Mouse (Mus musculus) ES-Bruce4 (cell line): ENCODE data around the gene Pik3ip1. TPM values are rescaled to one million over a fixed set of nuclear protein-coding genes. Genes with fewer than 3 reads are reported as not detected.

Experiments
- H3K27ac ChIP-seq: 2 replicates; pipeline ENCODE4 v1.5.1; 2012; ENCODE audit warnings: low read length, inconsistent platforms; ENCODE audit not compliant: insufficient read depth
- H3K27me3 ChIP-seq: 2 replicates; pipeline ENCODE4 v1.6.1; 2012; ENCODE audit warnings: mild to moderate bottlenecking, low read length, inconsistent platforms; ENCODE audit not compliant: control insufficient read depth, poor library complexity, insufficient read depth, severe bottlenecking
- H3K36me3 ChIP-seq: 2 replicates; pipeline ENCODE4 v1.6.1; 2012; ENCODE audit warnings: inconsistent platforms, mild to moderate bottlenecking, low read length, moderate library complexity; ENCODE audit not compliant: control insufficient read depth, poor library complexity, insufficient read depth, severe bottlenecking
- H3K4me1 ChIP-seq: one replicate; pipeline ENCODE4 v1.8.1; 2011; ENCODE audit warnings: low read length; ENCODE audit not compliant: control insufficient read depth, insufficient read depth
- H3K4me3 ChIP-seq: 2 replicates; pipeline ENCODE4 v1.5.1; 2011; ENCODE audit warnings: low read depth, mild to moderate bottlenecking, low read length
- H3K9ac ChIP-seq: 2 replicates; pipeline ENCODE4 v1.6.1; 2012; ENCODE audit warnings: low read depth, mild to moderate bottlenecking, inconsistent platforms; ENCODE audit not compliant: poor library complexity, severe bottlenecking
- H3K9me3 ChIP-seq: replicated peaks from 2 replicates; pipeline ENCODE4 v1.6.1; 2012; ENCODE audit warnings: mild to moderate bottlenecking, low read length, inconsistent platforms; ENCODE audit not compliant: control insufficient read depth, poor library complexity, insufficient read depth, severe bottlenecking
- CTCF ChIP-seq: IDR thresholded peaks from one replicate; pipeline ENCODE4 v1.8.1; 2011; ENCODE audit warnings: low read depth, low read length
- EP300 ChIP-seq: IDR thresholded peaks from 2 replicates; pipeline ENCODE4 v1.6.1; 2011; ENCODE audit warnings: low read depth, low read length; ENCODE audit not compliant: insufficient read depth
- POLR2A ChIP-seq: IDR thresholded peaks from one replicate; pipeline ENCODE4 v1.8.1; 2011; ENCODE audit warnings: low read length; ENCODE audit not compliant: insufficient read depth
- polyA plus RNA-seq: library from polyadenylated mRNA; stranded (reverse); fragments of >200 nt; gene quantifications from 2 replicates; pipeline ENCODE4 v1.2.4, GENCODE M21; 2011; ENCODE audit warnings: low read depth; ENCODE audit not compliant: missing spikeins, insufficient read depth, insufficient read length

The Pik3ip1 gene
- polyA plus RNA-seq, 1 experiment, result 17.0 TPM

GRCm38 (mm10) chr11:3370928-3371598 is 40.9 kb downstream of the Pik3ip1 start:
- Histone ChIP-seq H3K9me3 (no peaks in the 10 kb centered on the region), H3K9ac (peak overlapping the region; percentile 58), H3K4me3 (peak overlapping the region; percentile 57), H3K27ac (peak overlapping the region; percentile 84), H3K27me3 (no peaks in the 10 kb centered on the region), H3K4me1 (peaks cover 9% of the 10 kb centered on the region), H3K36me3 (no peaks in the 10 kb centered on the region)
- TF ChIP-seq EP300 (peak; percentile 27; the same call in 1 of the 2 replicates), POLR2A (peak; percentile 9), CTCF (no peak)

GRCm38 (mm10) chr11:3371599-3372295 is 41.5 kb downstream of the Pik3ip1 start:
- Histone ChIP-seq H3K4me1 (peaks cover 4% of the 10 kb centered on the region), H3K4me3 (peak overlapping the region; percentile 52), H3K9ac (peak overlapping the region; percentile 4; the same call in 1 of the 2 replicates), H3K36me3 (no peaks in the 10 kb centered on the region), H3K27me3 (no peaks in the 10 kb centered on the region), H3K27ac (peak overlapping the region; percentile 16), H3K9me3 (no peaks in the 10 kb centered on the region)
- no peak for TF ChIP-seq EP300
- no peak for TF ChIP-seq CTCF
- TF ChIP-seq POLR2A, result no peak

DNA sequence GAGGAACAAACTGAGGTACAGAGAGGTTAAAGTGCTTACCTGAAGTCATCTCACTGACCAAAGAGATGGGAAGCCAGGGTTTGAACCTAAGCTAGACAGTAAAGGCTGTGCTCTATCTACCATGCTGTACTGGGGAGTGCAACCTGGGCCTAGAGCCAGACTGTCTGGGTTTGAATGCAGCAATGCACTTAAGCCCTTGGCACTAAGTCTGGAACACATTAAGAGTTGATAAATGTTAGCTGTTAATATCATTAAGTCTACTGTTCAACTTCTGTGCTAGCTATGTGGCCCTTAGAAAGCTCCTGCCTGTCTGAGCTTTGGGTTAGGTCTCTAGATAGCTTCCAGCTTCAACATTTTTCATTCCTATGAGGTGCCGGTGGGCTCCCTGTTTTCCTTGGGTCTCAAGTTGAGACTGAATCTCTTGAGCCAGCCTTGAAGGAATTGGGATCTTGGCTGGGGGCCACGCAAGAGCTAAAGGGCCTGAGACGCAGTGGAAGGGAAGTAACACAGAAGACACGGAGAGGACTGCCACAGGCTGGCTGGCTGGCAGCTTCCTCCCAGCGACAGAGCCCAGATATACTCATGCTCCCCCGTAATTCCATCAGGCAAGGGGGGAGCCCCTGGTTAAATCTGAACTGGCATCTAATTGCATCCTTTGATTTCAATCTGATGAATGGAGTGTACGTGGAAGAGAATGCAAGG is 43.5 kb downstream of the Pik3ip1 start:
- H3K9ac ChIP-seq, result 0 out of 2 replicates have a peak overlapping the region, but pooled peaks have one; percentile 9
- no peaks in the 10 kb centered on the region for H3K27me3 ChIP-seq
- H3K4me3 ChIP-seq, result no peak overlapping the region
- H3K27ac ChIP-seq, result no peak overlapping the region; the same call in 1 of the 2 replicates
- TF ChIP-seq CTCF (no peak), EP300 (no peak), POLR2A (no peak)
- peaks cover 4% of the 10 kb centered on the region for H3K4me1 ChIP-seq
- H3K36me3 ChIP-seq, result no peaks in the 10 kb centered on the region
- no peaks in the 10 kb centered on the region for H3K9me3 ChIP-seq

DNA sequence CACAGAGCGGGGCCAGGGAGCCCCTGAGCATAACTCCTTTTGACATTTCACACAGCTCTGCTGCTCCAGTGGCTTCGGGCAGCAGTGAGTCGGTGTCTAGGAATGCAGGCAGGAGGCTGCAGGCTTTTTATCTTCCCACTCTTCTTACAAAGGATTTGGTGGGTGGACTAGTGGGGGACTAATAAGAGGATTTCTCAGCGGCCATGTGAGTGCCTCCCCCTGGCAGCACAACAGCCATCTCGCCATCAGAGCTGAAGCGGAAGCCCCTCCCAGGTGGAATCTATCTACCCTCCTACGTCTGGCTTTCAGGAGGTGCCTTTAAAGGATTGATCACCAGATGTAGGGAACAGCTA is 44.1 kb downstream of the Pik3ip1 start:
- H3K9me3 ChIP-seq, result no peaks in the 10 kb centered on the region
- peak overlapping the region; percentile 40 for H3K27ac ChIP-seq
- no peaks in the 10 kb centered on the region for H3K27me3 ChIP-seq
- H3K4me3 ChIP-seq, result no peak overlapping the region
- H3K36me3 ChIP-seq, result no peaks in the 10 kb centered on the region
- H3K4me1 ChIP-seq, result peaks cover 2% of the 10 kb centered on the region
- 0 out of 2 replicates have a peak overlapping the region, but pooled peaks have one; percentile 9 for H3K9ac ChIP-seq
- TF ChIP-seq EP300 (0 out of 2 replicates have a peak, but pooled peaks have one; percentile 17), CTCF (no peak)

DNA sequence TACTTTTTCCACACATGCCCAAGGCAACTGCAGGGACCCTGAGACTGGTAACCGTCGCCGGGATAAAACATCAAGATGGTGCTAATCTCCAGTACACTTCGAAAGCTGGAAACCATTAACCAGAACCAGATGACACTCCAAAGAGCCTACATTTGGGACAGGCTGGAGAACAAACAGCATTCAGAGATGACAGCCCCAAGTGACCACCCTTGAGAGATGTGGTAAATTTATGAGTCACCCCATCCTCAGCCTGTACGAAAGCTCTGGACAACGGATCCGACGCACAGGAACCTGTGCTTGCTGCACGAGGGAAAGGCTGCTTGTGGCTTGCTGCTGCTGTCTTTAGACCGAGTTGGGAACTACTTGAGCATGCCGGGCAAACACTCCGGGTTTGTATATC is 44.5 kb downstream of the Pik3ip1 start:
- peak overlapping the region; percentile 40 for H3K27ac ChIP-seq
- no peaks in the 10 kb centered on the region for H3K9me3 ChIP-seq
- no peaks in the 10 kb centered on the region for H3K27me3 ChIP-seq
- H3K36me3 ChIP-seq, result no peaks in the 10 kb centered on the region
- peaks cover 2% of the 10 kb centered on the region for H3K4me1 ChIP-seq
- no peak for TF ChIP-seq POLR2A
- TF ChIP-seq CTCF, result no peak
- no peak for TF ChIP-seq EP300
- H3K9ac ChIP-seq, result 0 out of 2 replicates have a peak overlapping the region, but pooled peaks have one; percentile 9
- H3K4me3 ChIP-seq, result no peak overlapping the region
